Mouse (Mus musculus): ENCODE measurements around the gene Ddx18.

Ddx18 gene

GRCm38 (mm10) chr1:121527600-121528398 lies 40.0 kb downstream of the Ddx18 start:
- CTCF ChIA-PET: no interaction called here

GRCm38 (mm10) chr1:121527061-121527460 lies 40.7 kb downstream of the Ddx18 start:
- CTCF ChIA-PET: no interaction called here

- CTCF ChIA-PET: no interaction called here
Observed at GRCm38 (mm10) chr1:121518609-121519008, 49.2 kb downstream of the Ddx18 start.

DNA sequence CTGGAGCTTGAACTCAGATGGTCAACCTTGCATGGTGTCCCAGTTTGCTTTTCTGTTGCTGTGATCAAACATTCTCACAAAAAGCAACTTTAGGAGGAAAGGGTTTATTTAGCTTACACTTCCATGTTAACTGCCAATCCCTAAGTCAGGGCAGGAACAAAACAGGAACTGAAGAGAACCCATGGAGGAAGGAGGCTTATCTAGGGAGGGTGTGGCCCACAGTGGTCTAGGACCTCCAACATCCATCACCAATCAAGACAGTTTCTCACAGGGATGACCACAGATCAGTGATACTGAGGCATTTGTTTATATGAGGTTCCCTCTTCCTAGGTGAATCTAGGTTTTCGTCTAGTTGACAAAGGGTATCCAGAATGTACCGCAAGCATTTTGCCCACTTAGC lies 55.8 kb downstream of the Ddx18 start:
- CTCF ChIA-PET: no interaction called here

DNA sequence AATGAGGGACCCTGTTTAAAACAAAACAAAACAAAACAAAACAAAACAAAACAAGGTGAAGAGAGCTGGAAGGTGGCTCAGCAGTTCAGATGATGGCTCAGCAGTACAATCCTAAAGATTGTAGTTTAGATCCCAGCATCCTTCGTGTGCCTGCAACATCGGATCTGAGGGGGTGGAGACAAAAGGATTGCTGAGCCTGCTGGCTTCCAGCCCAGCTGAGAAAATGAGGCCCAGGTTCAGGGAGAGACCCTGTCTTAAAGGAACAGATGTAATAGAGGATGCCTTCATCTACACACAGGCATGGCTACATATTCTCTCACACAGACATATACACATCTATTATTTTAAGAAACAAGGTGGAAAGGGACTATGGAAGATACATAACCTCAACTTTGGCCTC lies 56.6 kb downstream of the Ddx18 start:
- CTCF ChIA-PET: no interaction called here

GRCm38 (mm10) chr1:121510420-121511140 lies 57.2 kb downstream of the Ddx18 start:
- CTCF ChIA-PET: interaction anchor here (0.6 kb wide), 1 partner anchor 1746 kb away, joined by 3 read pairs; no protein-coding TSS in a partner anchor

DNA sequence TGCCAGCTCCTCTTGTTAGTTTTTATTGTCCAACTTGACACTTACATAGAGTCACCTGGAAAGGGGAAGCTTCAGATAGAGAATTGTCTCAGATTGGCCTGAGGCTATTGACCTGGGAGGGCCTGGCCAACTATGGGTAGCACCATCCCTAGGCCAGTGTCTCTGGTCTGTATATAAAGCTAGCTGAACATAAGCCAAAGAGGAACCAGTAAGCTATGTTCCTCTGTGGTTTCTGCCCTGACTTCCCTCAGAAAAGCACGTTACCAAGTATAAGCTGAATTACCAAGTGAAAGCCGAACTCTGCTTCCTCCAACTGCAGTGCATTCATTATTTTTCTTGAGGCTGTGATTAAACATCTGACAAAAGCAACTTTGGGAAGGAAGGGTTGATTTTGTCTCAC lies 59.1 kb downstream of the Ddx18 start:
- CTCF ChIA-PET: no interaction called here

Measured in spleen, embryonic (tissue).